Mouse (Mus musculus) c-Kit-negative CD71-positive TER-119-positive erythroid progenitor cells, embryonic 14.5 days (primary cell): ENCODE results near the gene Tagln.

Source experiments
- DNase-seq: peaks from one replicate; pipeline ENCODE4 v3.0.0-alpha.2; 2013; ENCODE audit warnings: low read depth, low spot score

Tagln gene

DNA sequence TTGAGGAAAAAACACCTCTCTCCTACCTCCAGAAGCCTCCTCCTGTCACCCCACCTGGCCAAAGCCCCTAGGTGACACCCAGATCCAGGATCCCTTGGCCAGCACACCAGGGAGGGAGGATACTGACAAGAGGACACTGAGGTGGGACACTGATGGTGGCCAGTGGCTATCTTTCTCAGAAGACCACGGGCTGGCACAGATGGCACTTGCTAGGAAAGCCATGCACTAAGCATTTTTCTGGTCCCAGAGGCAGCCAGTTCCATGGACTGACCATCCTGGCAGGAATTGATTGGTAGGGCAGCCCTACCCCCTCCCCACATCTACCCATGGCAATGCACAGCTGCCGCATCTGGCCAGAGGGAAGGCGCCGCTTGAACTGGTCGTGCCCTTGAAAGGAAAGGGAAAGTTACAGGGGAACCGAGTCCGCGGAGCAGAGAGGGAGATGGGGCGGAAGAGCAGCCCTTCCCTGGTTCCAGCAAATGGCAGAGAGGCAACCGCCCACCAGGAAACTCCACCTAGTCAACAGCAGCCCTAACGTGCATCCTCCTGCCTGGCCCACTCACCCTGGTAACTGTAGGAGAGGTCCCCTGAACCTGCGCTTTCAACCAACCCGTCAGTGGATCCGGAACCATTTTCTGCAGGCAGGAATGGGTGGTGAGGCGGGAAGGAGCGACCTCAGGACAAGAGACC lies 10.5 kb upstream of the Tagln start:
- DNase-seq, result no peak

DNA sequence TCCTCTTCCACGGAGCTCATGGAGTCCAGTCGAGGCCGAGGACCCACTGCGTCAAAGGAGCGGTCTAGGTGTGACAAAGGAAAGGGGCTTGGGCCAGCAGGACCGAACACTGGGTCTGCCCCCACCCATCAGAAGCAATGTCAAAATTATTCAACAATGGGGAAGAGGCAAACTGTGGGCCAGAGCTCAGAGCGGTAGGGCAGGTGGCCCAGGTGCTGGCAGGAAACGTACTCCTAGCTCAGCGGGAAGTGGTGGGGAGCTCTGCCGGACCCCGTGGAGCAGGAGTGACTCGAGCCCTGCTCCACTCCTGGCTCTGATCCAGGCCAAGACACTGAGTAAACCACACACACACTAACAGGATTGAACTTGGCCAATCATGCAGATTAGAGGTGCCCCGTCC lies 9.9 kb upstream of the Tagln start:
- DNase-seq, result no peak

DNA sequence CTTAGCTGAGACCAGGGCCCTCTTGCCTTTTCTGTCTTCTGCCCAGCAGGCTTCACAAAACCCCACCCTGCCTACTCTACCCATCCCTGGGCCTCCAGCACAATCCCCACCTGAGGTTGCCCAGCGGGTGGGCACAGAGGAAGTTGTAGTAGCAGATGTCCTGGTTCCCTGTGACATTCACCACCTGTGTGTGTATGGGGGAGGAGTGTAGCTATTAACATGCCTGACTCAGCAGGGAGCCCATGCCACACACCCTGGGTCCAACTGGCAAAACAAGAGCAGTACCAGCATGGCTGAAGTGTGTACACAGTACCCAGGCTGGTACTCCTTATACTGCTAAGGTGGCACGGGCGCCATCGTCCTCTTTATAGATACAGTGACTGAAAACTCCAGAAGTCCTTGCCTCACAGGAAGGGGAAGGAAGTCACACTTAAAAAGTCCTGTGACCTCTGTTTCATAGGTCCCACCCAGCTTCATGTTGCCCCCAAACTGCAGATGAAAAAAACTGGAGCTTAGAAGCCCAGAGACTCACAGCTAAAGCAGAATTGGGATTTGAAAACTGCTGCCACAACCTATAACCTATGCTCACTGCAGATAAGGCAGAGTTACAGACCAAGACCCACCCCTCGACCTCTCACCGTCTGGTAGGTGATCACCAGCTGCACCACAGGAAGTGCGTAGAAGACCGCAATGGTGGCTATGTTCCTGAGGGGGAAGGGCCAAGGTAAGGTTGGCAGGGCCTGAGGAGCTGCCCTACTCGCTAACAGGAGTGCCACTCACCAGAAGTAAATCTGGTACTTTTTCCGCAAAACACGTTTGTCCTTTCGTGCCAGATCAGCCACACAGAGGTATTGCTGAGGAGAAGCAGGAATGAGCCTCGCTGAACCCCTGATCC lies 8.9 kb upstream of the Tagln start:
- DNase-seq, result no peak

DNA sequence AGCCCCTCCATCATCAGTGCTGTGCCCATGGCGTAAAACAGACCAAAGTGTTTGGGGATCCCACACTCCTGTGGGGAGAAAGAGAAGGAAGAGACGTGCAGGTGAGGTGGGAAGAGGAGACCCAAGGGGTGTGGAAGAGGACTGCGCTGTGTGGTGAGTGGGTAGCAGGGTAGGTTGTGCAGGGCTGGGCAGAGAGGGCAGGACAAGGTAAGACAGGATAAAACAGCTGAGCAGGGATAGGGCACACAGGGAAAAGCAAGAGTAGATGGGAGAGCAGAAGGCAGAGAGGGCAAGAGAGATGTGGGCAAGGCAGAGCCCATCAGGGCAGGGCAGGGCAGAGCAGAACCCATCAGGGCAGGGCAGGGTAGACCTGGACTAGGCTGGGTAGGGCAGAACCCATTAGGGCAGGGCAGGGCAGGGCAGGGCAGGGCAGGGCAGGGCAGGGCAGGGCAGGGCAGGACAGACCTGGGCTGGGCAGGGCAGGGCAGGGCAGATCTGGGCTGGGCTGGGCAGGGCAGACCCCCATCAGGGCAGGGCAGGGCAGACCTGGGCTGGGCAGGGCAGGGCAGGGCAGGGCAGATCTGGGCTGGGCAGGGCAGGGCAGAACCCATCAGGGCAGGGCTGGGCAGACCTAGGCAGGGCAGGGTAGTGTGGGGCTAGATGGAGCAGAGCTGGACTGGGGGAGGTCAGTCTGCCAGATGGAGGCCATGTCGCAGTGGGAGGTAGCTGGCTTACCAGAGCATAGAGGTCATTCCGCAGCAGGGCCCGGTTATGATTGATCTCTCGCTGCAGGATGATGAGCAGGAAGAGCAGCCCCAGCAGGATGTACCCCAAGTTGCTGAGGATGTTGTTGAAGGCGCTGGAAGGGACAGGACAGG lies 8.0 kb upstream of the Tagln start:
- DNase-seq, result no peak

DNA sequence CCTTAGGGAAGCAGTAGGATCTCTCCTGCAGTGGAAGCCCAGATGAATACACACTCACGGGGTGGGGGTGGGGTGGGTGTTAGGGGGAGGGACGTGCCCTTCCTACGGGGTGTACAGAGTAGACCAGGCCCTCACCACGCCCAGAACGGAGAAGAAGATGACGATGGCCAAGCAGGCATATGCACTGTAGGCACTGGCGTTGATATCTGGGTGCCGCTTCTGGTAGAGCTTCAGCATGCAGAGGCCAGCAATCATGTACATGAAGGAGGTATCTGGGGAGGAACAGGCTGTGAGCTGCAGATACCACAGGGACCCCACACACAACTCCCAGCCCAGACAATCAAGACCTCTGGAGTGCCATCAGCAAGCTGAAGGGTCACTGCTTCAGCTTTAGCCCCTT lies 7.1 kb upstream of the Tagln start:
- no peak for DNase-seq

GRCm38 (mm10) chr9:45942464-45942863 lies 6.6 kb upstream of the Tagln start:
- no peak for DNase-seq

DNA sequence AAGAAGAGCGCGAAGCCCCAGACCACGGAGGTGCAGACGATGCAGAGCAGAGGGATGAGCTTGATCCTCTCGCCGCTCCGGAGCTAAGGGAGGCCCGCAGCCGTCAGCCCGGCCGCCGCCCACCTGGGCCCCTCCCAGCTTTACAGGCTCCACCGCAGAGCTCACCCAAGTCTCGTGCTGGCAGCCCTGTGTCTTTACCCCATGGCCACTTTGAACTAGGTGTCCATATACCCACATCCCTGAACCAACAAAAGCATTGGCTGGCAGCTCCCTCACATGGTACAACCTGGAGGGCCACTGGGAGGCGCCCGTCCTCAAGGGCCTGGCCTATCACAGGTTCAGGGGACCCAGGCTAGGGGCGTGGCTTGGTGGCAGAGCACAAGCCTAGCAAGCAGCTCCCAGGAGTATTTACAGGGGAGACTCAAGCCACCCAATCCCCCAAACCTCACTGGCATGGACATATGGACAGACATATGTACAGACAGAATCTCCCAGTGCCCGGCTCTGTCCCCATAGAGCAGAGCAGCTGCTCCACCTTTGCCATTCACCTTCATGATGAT lies 5.6 kb upstream of the Tagln start:
- peak; percentile 28 for DNase-seq

GRCm38 (mm10) chr9:45939794-45940193 lies 3.9 kb upstream of the Tagln start:
- no peak for DNase-seq

DNA sequence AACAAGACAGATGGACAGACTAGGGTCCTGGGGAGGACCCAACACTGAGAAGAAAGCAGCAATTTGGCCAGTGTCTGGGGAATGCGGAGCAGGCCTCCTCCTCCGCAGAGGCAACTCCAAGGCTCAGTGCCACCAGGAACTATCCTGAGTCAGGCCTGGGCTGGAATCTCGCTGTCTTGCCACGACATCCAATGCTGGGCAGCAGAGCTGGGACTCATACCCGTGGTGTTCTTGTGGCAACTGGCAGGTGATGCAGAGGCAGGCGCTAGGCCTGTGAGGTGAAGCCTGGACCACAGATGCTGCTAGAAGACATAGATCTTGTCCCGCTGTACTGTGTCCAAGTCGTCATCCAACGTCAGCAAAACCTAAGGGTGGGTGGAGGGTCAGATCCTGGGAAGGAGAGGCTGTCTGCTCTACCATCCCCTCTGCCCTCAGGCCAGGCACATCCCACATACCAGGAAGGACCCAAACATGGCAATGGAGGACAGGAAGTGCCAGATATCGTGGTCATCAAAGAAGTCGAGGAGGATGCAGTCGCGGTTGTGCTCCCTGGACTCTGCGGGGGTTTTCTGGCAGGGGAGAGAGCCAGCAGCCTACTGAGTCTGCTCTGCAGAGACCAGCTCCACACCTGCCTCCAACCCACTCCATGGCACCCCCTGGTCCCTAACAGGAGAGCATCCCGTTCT lies 3.2 kb upstream of the Tagln start:
- DNase-seq, result no peak

- DNase-seq, result no peak
Measured at GRCm38 (mm10) chr9:45938088-45938487, 2.2 kb upstream of the Tagln start.

DNA sequence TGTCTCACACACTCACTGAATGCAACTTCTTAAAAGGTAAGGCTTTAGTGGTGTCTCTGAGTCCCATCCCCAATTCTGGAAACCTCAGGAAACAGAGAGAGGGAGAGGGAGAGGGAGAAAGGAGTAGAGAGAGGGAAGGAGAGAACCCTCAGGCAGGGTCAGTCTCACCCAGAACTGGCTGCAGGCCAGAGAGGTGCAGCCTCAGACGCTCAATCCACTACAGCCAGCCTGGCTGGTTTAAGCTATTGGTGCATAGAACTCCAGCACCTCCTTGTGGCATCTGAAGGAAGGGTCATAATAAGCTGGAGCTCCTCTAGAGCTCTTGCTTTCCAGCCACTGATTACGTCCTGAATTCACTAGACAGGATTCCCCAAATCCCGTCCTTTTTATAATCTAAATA lies 1.0 kb upstream of the Tagln start:
- peak; percentile 24 for DNase-seq

GRCm38 (mm10) chr9:45932571-45933415 lies 3.1 kb downstream of the Tagln start:
- no peak for DNase-seq

DNA sequence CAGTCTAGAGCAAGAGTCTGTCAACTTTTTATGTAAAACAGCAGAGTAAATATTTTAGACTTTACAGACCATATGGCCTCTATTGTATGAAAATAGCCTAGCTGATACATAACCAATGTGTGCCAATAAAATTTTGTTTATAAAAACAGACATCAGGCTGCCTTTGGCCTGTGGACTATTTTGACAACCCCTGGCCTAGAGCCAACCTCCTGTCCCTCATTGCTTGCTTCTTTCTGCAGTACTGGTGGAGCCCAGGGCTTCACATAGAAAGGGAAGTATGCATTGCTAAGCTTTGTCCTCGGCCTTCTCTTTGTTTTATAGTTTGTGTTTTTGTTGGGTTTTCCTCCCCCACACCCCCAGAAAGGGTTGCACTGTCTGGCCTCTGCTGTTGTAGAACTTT lies 3.9 kb downstream of the Tagln start:
- DNase-seq, result no peak

- DNase-seq, result no peak
Measured at GRCm38 (mm10) chr9:45929285-45929684, 6.6 kb downstream of the Tagln start.

DNA sequence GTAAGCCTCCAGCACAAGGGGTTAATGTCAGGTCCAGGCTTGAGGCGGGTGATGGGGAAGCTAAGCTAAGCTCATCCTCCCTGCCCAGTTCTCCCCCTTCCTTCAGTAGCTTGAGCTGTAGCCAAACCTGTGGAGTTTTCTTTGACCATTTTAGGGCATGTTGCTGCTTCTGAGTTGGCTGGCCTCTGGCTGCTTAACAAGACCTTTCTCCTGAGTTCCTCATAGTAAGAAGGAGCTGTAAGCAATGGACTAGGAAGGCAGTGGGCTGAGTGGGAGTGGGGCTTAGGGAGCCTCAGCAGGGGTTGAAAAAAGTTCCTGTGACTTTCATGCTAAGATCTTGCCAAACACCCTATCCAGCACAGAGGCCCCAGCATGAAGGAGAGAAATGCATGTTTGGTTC lies 16.0 kb downstream of the Tagln start:
- DNase-seq, result no peak

DNA sequence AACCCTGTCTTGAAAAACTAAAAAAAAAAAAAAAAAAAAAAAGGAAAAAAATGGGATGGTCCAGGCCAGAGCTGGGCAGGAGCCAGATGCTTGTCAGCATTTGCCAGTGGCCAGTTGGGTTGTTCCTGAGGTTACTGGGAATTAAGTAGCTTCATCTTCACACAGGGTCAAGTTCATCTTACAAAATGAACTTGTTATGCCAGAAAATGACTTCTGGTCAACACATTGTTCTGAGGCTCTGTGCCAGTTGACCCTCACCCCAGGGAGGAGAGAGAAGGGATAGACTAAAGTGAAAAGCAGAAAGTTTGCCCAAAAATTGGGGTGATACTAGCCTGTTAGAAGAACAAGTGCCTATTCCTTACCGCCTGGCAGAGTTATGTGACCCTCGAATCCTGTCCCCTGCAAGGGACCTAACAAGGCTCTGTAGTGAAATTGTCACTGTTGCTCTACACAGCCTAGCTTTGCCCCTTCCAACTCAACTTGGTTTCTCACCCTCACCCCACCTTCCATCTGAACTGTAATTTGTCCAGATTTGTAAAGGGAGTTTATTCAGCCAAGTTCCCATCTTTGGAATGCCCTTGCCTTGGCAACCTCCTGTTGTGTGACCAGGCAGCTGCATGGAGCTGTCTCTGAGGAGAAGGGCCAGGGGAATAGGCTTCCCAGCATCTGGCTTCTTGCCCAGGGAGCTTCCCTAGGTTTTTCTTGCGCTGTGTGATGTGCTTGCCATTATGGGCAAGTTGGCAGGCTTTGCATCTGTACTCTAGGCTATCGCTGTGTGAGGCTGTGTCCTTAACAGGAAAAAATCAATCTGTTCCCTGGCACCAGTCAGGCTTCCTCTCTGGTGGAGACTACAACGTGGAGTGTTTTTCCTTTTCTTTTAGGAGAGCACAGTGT lies 18.6 kb downstream of the Tagln start:
- no peak for DNase-seq

GRCm38 (mm10) chr9:45915659-45916058 lies 20.2 kb downstream of the Tagln start:
- no peak for DNase-seq

- DNase-seq, result no peak
Measured at GRCm38 (mm10) chr9:45911673-45912072, 24.2 kb downstream of the Tagln start.

- DNase-seq, result no peak
Measured at GRCm38 (mm10) chr9:45910995-45911394, 24.9 kb downstream of the Tagln start.
